Mouse (Mus musculus) lung, embryonic 14.5 days (tissue): ENCODE measurements around the gene Mrpl48. TPM values are rescaled to one million over a fixed set of nuclear protein-coding genes. Genes with fewer than 3 reads are reported as not detected.

Experiments used
- ATAC-seq: fragments of 200-750 bp; cut with Nextera tagmentation; 2 replicates; pipeline ENCODE4 v1.8.0; 2017; ENCODE audit warnings: mild to moderate bottlenecking, moderate TSS enrichment, moderate library complexity; ENCODE audit not compliant: insufficient read depth
- DNase-seq: peaks from one replicate; pipeline ENCODE4 v3.0.0-alpha.2; 2015
- H3K27ac ChIP-seq: fragments of 300-500 bp; sonication (generic); 2 replicates; pipeline ENCODE4 v1.5.1; 2014; ENCODE audit warnings: low read depth, mild to moderate bottlenecking, moderate library complexity
- H3K27me3 ChIP-seq: fragments of 300-500 bp; sonication (generic); 2 replicates; pipeline ENCODE4 v1.6.1; 2014; ENCODE audit warnings: low read length, control low read depth; ENCODE audit not compliant: insufficient read depth
- H3K36me3 ChIP-seq: fragments of 300-500 bp; sonication (generic); 2 replicates; pipeline ENCODE4 v1.6.1; 2014; ENCODE audit warnings: control low read depth; ENCODE audit not compliant: insufficient read depth
- H3K4me1 ChIP-seq: fragments of 300-500 bp; sonication (generic); 2 replicates; pipeline ENCODE4 v1.6.1; 2014; ENCODE audit warnings: antibody characterized with exemption, control low read depth; ENCODE audit not compliant: insufficient read depth
- H3K4me2 ChIP-seq: fragments of 300-500 bp; sonication (generic); 2 replicates; pipeline ENCODE4 v1.6.1; 2014; ENCODE audit warnings: mild to moderate bottlenecking
- H3K4me3 ChIP-seq: fragments of 300-500 bp; sonication (generic); 2 replicates; pipeline ENCODE4 v1.5.1; 2014; ENCODE audit warnings: low read depth, low read length
- H3K9ac ChIP-seq: fragments of 300-500 bp; sonication (generic); 2 replicates; pipeline ENCODE4 v1.6.1; 2014
- H3K9me3 ChIP-seq: fragments of 300-500 bp; sonication (generic); 2 replicates; pipeline ENCODE4 v1.6.1; 2016; ENCODE audit warnings: low read depth, low read length, control low read depth
- CTCF ChIP-seq: IDR thresholded peaks from 2 replicates; pipeline ENCODE4 v1.5.1; 2016; ENCODE audit warnings: antibody characterized with exemption, low read depth
- WGBS: fragments of 180-500 bp; shearing (Covaris S2); extraction: QIAGEN DNeasy Blood & Tissue Kit; methylation state at CpG from one replicate; pipeline ENCODE4 v1.1.7; 2014; 5-methylcytosine and 5-hydroxymethylcytosine counted together
- polyA plus RNA-seq: library from polyadenylated mRNA; unstranded; fragments of >200 nt; fragmentation: Nextera tagmentation; extraction: Ambion mirVana; gene quantifications from 2 replicates; pipeline ENCODE4 v1.2.1, GENCODE M21; 2014

Gene Mrpl48
- polyA plus RNA-seq, 1 experiment from 2014 or later, result 77.2 TPM

- Histone ChIP-seq H3K9me3 (no peaks in the 10 kb centered on the region), H3K36me3 (peaks cover 14% of the 10 kb centered on the region), H3K4me1 (peaks cover 7% of the 10 kb centered on the region; the same call in 1 of the 2 replicates), H3K27ac (no peak overlapping the region), H3K9ac (no peak overlapping the region), H3K4me3 (no peak overlapping the region), H3K4me2 (peak overlapping the region; percentile 70), H3K27me3 (no peaks in the 10 kb centered on the region)
- no peak for TF ChIP-seq CTCF
- no peak for DNase-seq
- WGBS, result 72% methylated on average over 2 of the region's 2 CpGs
- no peak for ATAC-seq
Observed at GRCm38 (mm10) chr7:100535831-100536230, 72.3 kb downstream of the Mrpl48 start.

- no peak overlapping the region for H3K9ac ChIP-seq
- peaks cover 7% of the 10 kb centered on the region; the same call in 1 of the 2 replicates for H3K4me1 ChIP-seq
- ATAC-seq (no peak), DNase-seq (no peak)
- 78% methylated on average over 3 of the region's 3 CpGs for WGBS
- no peak overlapping the region for H3K4me2 ChIP-seq
- H3K27me3 ChIP-seq, result no peaks in the 10 kb centered on the region
- H3K36me3 ChIP-seq, result peaks cover 5% of the 10 kb centered on the region
- H3K4me3 ChIP-seq, result no peak overlapping the region
- no peak for TF ChIP-seq CTCF
- H3K9me3 ChIP-seq, result no peaks in the 10 kb centered on the region
- H3K27ac ChIP-seq, result no peak overlapping the region
Observed at GRCm38 (mm10) chr7:100534216-100534615, 73.9 kb downstream of the Mrpl48 start.

- ATAC-seq (no peak), DNase-seq (peak; percentile 35)
- peak overlapping the region; percentile 37; the same call in 1 of the 2 replicates for H3K27ac ChIP-seq
- no peaks in the 10 kb centered on the region for H3K9me3 ChIP-seq
- TF ChIP-seq CTCF, result no peak
- no peak overlapping the region for H3K4me2 ChIP-seq
- WGBS, result 30% methylated on average over 2 of the region's 2 CpGs
- H3K36me3 ChIP-seq, result no peaks in the 10 kb centered on the region
- H3K27me3 ChIP-seq, result no peaks in the 10 kb centered on the region
- H3K4me3 ChIP-seq, result no peak overlapping the region
- H3K4me1 ChIP-seq, result peaks cover 7% of the 10 kb centered on the region; the same call in 1 of the 2 replicates
- H3K9ac ChIP-seq, result no peak overlapping the region
Observed at GRCm38 (mm10) chr7:100533503-100533902, 74.6 kb downstream of the Mrpl48 start.

- H3K9me3 ChIP-seq, result no peaks in the 10 kb centered on the region
- ATAC-seq (no peak), DNase-seq (no peak)
- 88% methylated on average over 5 of the region's 5 CpGs for WGBS
- H3K9ac ChIP-seq, result no peak overlapping the region
- no peaks in the 10 kb centered on the region for H3K4me1 ChIP-seq
- no peak overlapping the region for H3K27ac ChIP-seq
- no peaks in the 10 kb centered on the region for H3K36me3 ChIP-seq
- H3K4me3 ChIP-seq, result no peak overlapping the region
- no peak overlapping the region for H3K4me2 ChIP-seq
- TF ChIP-seq CTCF, result no peak
- H3K27me3 ChIP-seq, result no peaks in the 10 kb centered on the region
Observed at GRCm38 (mm10) chr7:100530766-100531165, 77.3 kb downstream of the Mrpl48 start.

- 58% methylated on average over 8 of the region's 8 CpGs for WGBS
- no peak overlapping the region for H3K27ac ChIP-seq
- TF ChIP-seq CTCF, result no peak
Observed at GRCm38 (mm10) chr7:100524669-100525068, 83.4 kb downstream of the Mrpl48 start.

GRCm38 (mm10) chr7:100522222-100522621 is 85.9 kb downstream of the Mrpl48 start:
- Histone ChIP-seq H3K27ac (no peak overlapping the region), H3K36me3 (no peaks in the 10 kb centered on the region), H3K9ac (no peak overlapping the region), H3K4me1 (no peaks in the 10 kb centered on the region), H3K4me2 (no peak overlapping the region), H3K4me3 (no peak overlapping the region), H3K9me3 (no peaks in the 10 kb centered on the region), H3K27me3 (no peaks in the 10 kb centered on the region)
- ATAC-seq (no peak), DNase-seq (no peak)
- TF ChIP-seq CTCF, result no peak
- WGBS, result 77% methylated on average over 3 of the region's 3 CpGs

More at GRCm38 (mm10) chr7:100524669-100525068, 83.4 kb downstream of the Mrpl48 start:
- Histone ChIP-seq H3K4me1 (no peaks in the 10 kb centered on the region), H3K9ac (no peak overlapping the region), H3K36me3 (no peaks in the 10 kb centered on the region), H3K4me2 (no peak overlapping the region), H3K9me3 (no peaks in the 10 kb centered on the region), H3K27me3 (no peaks in the 10 kb centered on the region), H3K4me3 (no peak overlapping the region)
- DNase-seq, result no peak
- ATAC-seq, result no peak

- WGBS, result 17% methylated on average over 10 of the region's 10 CpGs
- Histone ChIP-seq H3K9ac (no peak overlapping the region), H3K27me3 (no peaks in the 10 kb centered on the region), H3K9me3 (no peaks in the 10 kb centered on the region), H3K36me3 (no peaks in the 10 kb centered on the region), H3K27ac (no peak overlapping the region), H3K4me1 (no peaks in the 10 kb centered on the region), H3K4me2 (peak overlapping the region; percentile 10; the same call in 1 of the 2 replicates), H3K4me3 (no peak overlapping the region)
- DNase-seq (peak; percentile 90), ATAC-seq (0 out of 2 replicates have a peak, but pooled peaks have one; percentile 41)
- TF ChIP-seq CTCF, result peak; percentile 96
Observed at GRCm38 (mm10) chr7:100520663-100521285, 87.3 kb downstream of the Mrpl48 start.
